Mouse (Mus musculus): Measurements from ENCODE around the gene Mfsd4b5. TPM values are rescaled to one million over a fixed set of nuclear protein-coding genes. Genes with fewer than 3 reads are reported as not detected.

Mfsd4b5 gene
- polyA plus RNA-seq, 1 experiment from 2014 or later, result not detected

DNA sequence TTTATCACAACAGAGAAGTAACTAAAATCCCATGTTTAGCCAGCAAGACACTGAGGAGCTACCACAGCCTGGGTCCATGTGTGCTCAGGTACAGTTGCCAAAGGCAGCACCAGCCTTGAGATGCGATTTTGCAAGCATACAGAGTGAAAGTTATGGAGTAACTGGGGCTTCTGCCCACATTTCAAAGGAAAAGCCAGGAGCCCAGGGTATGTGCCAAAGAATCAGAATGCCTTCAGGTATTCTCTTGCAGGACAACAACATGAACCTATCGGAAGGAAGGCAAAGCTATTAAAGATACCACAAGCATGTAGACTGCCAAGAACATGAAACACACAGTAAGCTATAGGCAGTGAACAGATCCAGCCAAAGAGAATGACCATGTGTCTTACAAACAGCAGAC, 14.3 kb upstream of the Mfsd4b5 start:
- Histone ChIP-seq H3K27ac (ENCODE audit: low read depth, low read length) (no peak overlapping the region), H3K27me3 (ENCODE audit: control insufficient read depth, insufficient read depth, low read length) (no peaks in the 10 kb centered on the region), H3K4me1 (replicated peaks; ENCODE audit: control insufficient read depth, insufficient read depth, low read length) (no peaks in the 10 kb centered on the region), H3K36me3 (ENCODE audit: control insufficient read depth, insufficient read depth, low read length) (no peaks in the 10 kb centered on the region), H3K9ac (ENCODE audit: low read length) (no peak overlapping the region), H3K4me2 (ENCODE audit: low read depth, low read length, severe bottlenecking) (no peak overlapping the region), H3K4me3 (ENCODE audit: low read depth, low read length) (no peak overlapping the region), H3K9me3 (ENCODE audit: control insufficient read depth, low read length) (no peaks in the 10 kb centered on the region)
- DNase-seq (ENCODE audit: low spot score), result no peak
- ATAC-seq (replicated peaks; ENCODE audit: low FRiP score), result no peak
- 94% methylated on average over 2 of the region's 2 CpGs for WGBS

DNA sequence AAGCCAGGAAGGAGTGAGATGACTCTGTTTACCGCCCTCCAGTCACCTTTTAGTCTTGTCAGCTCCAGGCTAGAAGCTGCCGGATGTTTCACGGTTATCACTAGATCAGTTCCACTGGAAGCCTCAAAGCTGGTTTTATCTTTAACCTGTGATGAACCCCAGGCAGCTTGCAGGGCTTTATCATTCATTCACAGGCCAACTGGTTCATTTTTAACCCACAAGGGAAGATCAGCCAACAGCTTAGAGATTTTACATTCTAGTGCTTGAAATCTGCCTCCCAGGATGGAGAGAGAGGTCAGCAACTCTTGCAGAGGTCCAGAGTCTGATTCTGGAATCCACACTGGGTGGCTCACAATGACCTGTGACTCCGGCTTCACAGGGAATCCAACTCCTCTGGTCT, 4.7 kb upstream of the Mfsd4b5 start:
- H3K36me3 ChIP-seq (ENCODE audit: control insufficient read depth, insufficient read depth, low read length), result no peaks in the 10 kb centered on the region
- no peak overlapping the region for H3K4me3 ChIP-seq (ENCODE audit: low read depth, low read length)
- no peak overlapping the region for H3K4me2 ChIP-seq (ENCODE audit: low read depth, low read length, severe bottlenecking)
- H3K27me3 ChIP-seq (ENCODE audit: control insufficient read depth, insufficient read depth, low read length), result no peaks in the 10 kb centered on the region
- WGBS, result 76% methylated on average over 4 of the region's 4 CpGs
- no peaks in the 10 kb centered on the region for H3K9me3 ChIP-seq (ENCODE audit: control insufficient read depth, low read length)
- DNase-seq (ENCODE audit: low spot score) (no peak), ATAC-seq (replicated peaks; ENCODE audit: low FRiP score) (no peak)
- H3K4me1 ChIP-seq (replicated peaks; ENCODE audit: control insufficient read depth, insufficient read depth, low read length), result no peaks in the 10 kb centered on the region
- no peak overlapping the region for H3K9ac ChIP-seq (ENCODE audit: low read length)
- no peak overlapping the region for H3K27ac ChIP-seq (ENCODE audit: low read depth, low read length)

DNA sequence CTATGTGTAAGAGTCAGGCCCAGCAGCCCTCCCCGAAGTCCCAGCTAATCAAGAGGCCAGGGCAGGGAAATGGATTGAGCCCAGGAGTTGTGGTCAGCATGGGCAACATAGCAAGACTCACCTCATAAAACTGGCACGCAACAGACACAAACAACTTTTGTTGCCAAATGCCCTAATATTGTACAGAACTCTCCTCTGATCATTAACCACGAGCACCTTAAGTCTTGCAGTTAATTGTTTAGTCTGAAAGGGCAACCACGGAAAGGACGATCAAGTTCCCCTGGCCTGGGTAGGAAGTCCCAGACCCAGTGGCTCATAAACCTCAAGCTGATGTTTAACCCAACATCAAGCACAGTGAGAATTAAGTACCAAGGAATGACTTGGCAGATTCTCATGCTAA, 3.8 kb downstream of the Mfsd4b5 start:
- Histone ChIP-seq H3K4me3 (ENCODE audit: low read depth, low read length) (no peak overlapping the region), H3K27ac (ENCODE audit: low read depth, low read length) (no peak overlapping the region), H3K9ac (ENCODE audit: low read length) (no peak overlapping the region), H3K4me2 (ENCODE audit: low read depth, low read length, severe bottlenecking) (no peak overlapping the region), H3K36me3 (ENCODE audit: control insufficient read depth, insufficient read depth, low read length) (no peaks in the 10 kb centered on the region), H3K4me1 (replicated peaks; ENCODE audit: control insufficient read depth, insufficient read depth, low read length) (no peaks in the 10 kb centered on the region), H3K27me3 (ENCODE audit: control insufficient read depth, insufficient read depth, low read length) (no peaks in the 10 kb centered on the region), H3K9me3 (ENCODE audit: control insufficient read depth, low read length) (peaks cover 7% of the 10 kb centered on the region; the same call in 1 of the 2 replicates)
- DNase-seq (ENCODE audit: low spot score) (no peak), ATAC-seq (replicated peaks; ENCODE audit: low FRiP score) (no peak)
- 82% methylated on average over 5 of the region's 5 CpGs for WGBS

DNA sequence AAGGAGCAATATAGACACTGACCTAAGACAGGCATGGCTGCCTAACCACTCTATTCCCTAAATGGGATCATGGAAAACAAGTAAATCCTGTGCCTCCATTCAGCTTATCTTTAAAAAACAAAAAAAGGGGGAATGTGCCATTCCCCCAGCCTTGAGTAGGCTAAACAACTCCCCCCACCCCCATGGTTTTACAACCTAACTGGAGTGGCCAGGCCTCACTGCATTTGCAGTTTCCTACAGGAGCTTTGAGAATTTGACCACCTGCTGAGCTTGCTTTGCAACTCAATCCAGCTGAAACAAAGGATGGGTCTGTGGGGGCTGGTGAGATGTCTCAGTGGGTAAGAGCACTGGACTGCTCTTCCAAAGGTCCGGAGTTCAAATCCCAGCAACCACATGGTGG, 8.2 kb downstream of the Mfsd4b5 start:
- H3K36me3 ChIP-seq (ENCODE audit: control insufficient read depth, insufficient read depth, low read length), result no peaks in the 10 kb centered on the region
- H3K4me2 ChIP-seq (ENCODE audit: low read depth, low read length, severe bottlenecking), result no peak overlapping the region
- H3K9ac ChIP-seq (ENCODE audit: low read length), result no peak overlapping the region
- no peak overlapping the region for H3K4me3 ChIP-seq (ENCODE audit: low read depth, low read length)
- peaks cover 7% of the 10 kb centered on the region; the same call in 1 of the 2 replicates for H3K9me3 ChIP-seq (ENCODE audit: control insufficient read depth, low read length)
- ATAC-seq (replicated peaks; ENCODE audit: low FRiP score) (no peak), DNase-seq (ENCODE audit: low spot score) (no peak)
- no peaks in the 10 kb centered on the region for H3K4me1 ChIP-seq (replicated peaks; ENCODE audit: control insufficient read depth, insufficient read depth, low read length)
- WGBS, result 81% methylated on average over 1 of the region's 1 CpGs
- H3K27me3 ChIP-seq (ENCODE audit: control insufficient read depth, insufficient read depth, low read length), result no peaks in the 10 kb centered on the region
- H3K27ac ChIP-seq (ENCODE audit: low read depth, low read length), result no peak overlapping the region

DNA sequence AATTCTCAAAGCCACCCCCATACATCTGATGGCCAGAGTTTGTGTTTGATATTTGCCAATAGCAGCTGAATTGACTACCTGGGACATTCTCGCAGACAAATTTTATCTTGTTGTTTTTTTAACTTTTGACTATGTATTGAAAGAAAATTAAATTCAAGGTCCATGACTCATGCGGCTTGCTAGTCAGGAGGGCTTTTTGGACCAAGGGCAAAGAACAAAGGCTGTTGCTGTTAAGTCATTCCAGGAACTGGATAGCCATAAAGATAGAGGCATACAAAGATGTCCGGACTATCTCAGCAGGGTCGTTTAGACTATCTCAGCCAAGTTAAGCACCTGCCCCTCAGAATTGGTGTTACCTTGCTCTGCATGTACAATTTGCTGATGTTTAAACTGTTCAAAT, 9.1 kb downstream of the Mfsd4b5 start:
- no peak overlapping the region for H3K4me3 ChIP-seq (ENCODE audit: low read depth, low read length)
- 91% methylated on average over 4 of the region's 4 CpGs for WGBS
- H3K4me2 ChIP-seq (ENCODE audit: low read depth, low read length, severe bottlenecking), result no peak overlapping the region
- peaks cover 7% of the 10 kb centered on the region; the same call in 1 of the 2 replicates for H3K9me3 ChIP-seq (ENCODE audit: control insufficient read depth, low read length)
- H3K27me3 ChIP-seq (ENCODE audit: control insufficient read depth, insufficient read depth, low read length), result no peaks in the 10 kb centered on the region
- ATAC-seq (replicated peaks; ENCODE audit: low FRiP score) (no peak), DNase-seq (ENCODE audit: low spot score) (no peak)
- H3K27ac ChIP-seq (ENCODE audit: low read depth, low read length), result no peak overlapping the region
- no peak overlapping the region for H3K9ac ChIP-seq (ENCODE audit: low read length)
- H3K36me3 ChIP-seq (ENCODE audit: control insufficient read depth, insufficient read depth, low read length), result no peaks in the 10 kb centered on the region
- no peaks in the 10 kb centered on the region for H3K4me1 ChIP-seq (replicated peaks; ENCODE audit: control insufficient read depth, insufficient read depth, low read length)

DNA sequence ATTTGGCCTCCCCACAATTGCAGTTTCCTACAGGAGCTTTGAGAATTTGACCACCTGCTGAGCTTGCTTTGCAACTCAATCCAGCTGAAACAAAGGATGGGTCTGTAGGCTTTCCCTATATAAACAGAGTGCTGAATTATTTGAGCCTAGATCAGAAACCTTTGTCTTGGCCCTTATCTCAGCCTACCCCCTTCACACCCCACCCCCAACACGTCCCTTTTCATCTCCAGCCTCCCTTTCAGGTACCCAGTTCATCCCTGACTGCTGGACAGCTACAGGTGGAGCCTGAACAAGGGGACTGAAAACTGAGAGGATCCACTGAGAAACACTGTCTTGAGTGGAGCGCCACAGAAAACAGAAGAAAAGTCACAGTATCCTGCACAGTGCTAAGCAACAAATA, 10.7 kb downstream of the Mfsd4b5 start:
- no peaks in the 10 kb centered on the region for H3K4me1 ChIP-seq (replicated peaks; ENCODE audit: control insufficient read depth, insufficient read depth, low read length)
- no peak overlapping the region for H3K9ac ChIP-seq (ENCODE audit: low read length)
- no peak overlapping the region for H3K27ac ChIP-seq (ENCODE audit: low read depth, low read length)
- no peak overlapping the region for H3K4me2 ChIP-seq (ENCODE audit: low read depth, low read length, severe bottlenecking)
- WGBS, result 43% methylated on average over 2 of the region's 2 CpGs
- no peak for ATAC-seq (replicated peaks; ENCODE audit: low FRiP score)
- H3K36me3 ChIP-seq (ENCODE audit: control insufficient read depth, insufficient read depth, low read length), result no peaks in the 10 kb centered on the region
- no peaks in the 10 kb centered on the region for H3K27me3 ChIP-seq (ENCODE audit: control insufficient read depth, insufficient read depth, low read length)
- peaks cover 7% of the 10 kb centered on the region; the same call in 1 of the 2 replicates for H3K9me3 ChIP-seq (ENCODE audit: control insufficient read depth, low read length)
- no peak overlapping the region for H3K4me3 ChIP-seq (ENCODE audit: low read depth, low read length)
- no peak for DNase-seq (ENCODE audit: low spot score)

DNA sequence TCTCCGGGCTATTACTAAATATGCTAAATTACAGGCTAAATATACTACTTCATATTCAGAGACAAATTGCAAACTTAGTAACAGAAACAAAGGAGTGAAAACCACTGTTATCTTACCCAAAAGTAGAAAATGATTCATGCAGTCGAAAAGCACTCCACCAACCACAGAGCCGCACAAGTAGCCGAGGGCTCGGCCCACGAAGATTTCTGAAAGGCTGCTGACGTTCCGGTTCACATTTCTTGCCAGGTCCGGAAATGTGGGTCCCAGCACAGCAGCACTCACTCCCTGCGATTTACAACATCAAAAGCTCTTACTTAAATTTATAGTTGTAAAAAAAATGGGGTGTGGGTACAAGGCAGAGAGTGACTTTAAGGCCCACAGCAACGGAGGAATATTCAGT, 11.5 kb downstream of the Mfsd4b5 start:
- Histone ChIP-seq H3K9me3 (ENCODE audit: control insufficient read depth, low read length) (peaks cover 7% of the 10 kb centered on the region; the same call in 1 of the 2 replicates), H3K27ac (ENCODE audit: low read depth, low read length) (no peak overlapping the region), H3K4me3 (ENCODE audit: low read depth, low read length) (no peak overlapping the region), H3K36me3 (ENCODE audit: control insufficient read depth, insufficient read depth, low read length) (no peaks in the 10 kb centered on the region), H3K4me1 (replicated peaks; ENCODE audit: control insufficient read depth, insufficient read depth, low read length) (no peaks in the 10 kb centered on the region), H3K27me3 (ENCODE audit: control insufficient read depth, insufficient read depth, low read length) (no peaks in the 10 kb centered on the region), H3K9ac (ENCODE audit: low read length) (no peak overlapping the region), H3K4me2 (ENCODE audit: low read depth, low read length, severe bottlenecking) (no peak overlapping the region)
- DNase-seq (ENCODE audit: low spot score) (no peak), ATAC-seq (replicated peaks; ENCODE audit: low FRiP score) (no peak)
- WGBS, result 73% methylated on average over 11 of the region's 11 CpGs

DNA sequence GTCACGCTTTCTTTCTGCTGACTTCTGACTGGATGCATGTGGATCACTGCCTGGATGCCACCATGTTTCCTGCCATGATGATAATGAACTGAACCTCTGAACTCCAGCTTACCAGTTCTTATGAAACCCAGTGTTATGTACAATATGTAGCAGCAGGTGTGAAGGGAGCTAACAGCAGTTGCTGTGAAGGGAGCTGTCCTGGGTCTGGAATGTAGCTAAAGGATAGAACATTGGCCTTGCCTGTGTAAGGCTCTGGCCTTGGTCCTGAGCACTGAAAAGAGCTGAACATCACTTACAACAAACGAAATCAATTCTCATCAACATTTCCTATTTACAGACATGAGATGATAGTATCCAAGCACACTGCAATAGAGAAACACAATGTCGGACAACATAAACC, 18.9 kb downstream of the Mfsd4b5 start:
- Histone ChIP-seq H3K36me3 (ENCODE audit: control insufficient read depth, insufficient read depth, low read length) (no peaks in the 10 kb centered on the region), H3K4me2 (ENCODE audit: low read depth, low read length, severe bottlenecking) (no peak overlapping the region), H3K27me3 (ENCODE audit: control insufficient read depth, insufficient read depth, low read length) (no peaks in the 10 kb centered on the region), H3K9me3 (ENCODE audit: control insufficient read depth, low read length) (no peaks in the 10 kb centered on the region), H3K9ac (ENCODE audit: low read length) (no peak overlapping the region), H3K27ac (ENCODE audit: low read depth, low read length) (no peak overlapping the region), H3K4me1 (replicated peaks; ENCODE audit: control insufficient read depth, insufficient read depth, low read length) (no peaks in the 10 kb centered on the region), H3K4me3 (ENCODE audit: low read depth, low read length) (no peak overlapping the region)
- WGBS, result 84% methylated on average over 3 of the region's 3 CpGs
- DNase-seq (ENCODE audit: low spot score) (no peak), ATAC-seq (replicated peaks; ENCODE audit: low FRiP score) (no peak)

DNA sequence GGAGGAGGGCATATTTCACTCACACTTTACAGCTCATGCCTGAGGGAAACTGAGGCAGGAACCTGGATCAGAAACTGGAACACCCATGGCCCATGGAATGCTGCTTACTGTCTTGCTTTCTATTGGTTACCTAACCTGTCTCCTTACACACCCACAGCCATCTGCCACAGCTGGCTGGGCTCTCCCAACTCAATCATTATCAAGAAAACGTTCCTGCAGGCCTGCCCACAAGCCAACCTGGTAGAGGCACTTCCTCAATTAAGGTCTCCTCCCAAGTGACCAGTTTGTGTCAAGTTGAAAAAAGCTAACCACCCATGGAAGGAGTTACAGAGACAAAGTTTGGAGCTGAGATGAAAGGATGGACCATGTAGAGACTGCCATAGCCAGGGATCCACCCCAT, 24.5 kb downstream of the Mfsd4b5 start:
- 61% methylated on average over 1 of the region's 1 CpGs for WGBS
- Histone ChIP-seq H3K27me3 (ENCODE audit: control insufficient read depth, insufficient read depth, low read length) (peaks cover 2% of the 10 kb centered on the region), H3K4me1 (replicated peaks; ENCODE audit: control insufficient read depth, insufficient read depth, low read length) (no peaks in the 10 kb centered on the region; the same call in 1 of the 2 replicates), H3K27ac (ENCODE audit: low read depth, low read length) (no peak overlapping the region), H3K4me3 (ENCODE audit: low read depth, low read length) (no peak overlapping the region), H3K4me2 (ENCODE audit: low read depth, low read length, severe bottlenecking) (no peak overlapping the region), H3K9ac (ENCODE audit: low read length) (no peak overlapping the region), H3K9me3 (ENCODE audit: control insufficient read depth, low read length) (no peaks in the 10 kb centered on the region), H3K36me3 (ENCODE audit: control insufficient read depth, insufficient read depth, low read length) (no peaks in the 10 kb centered on the region)
- DNase-seq (ENCODE audit: low spot score) (no peak), ATAC-seq (replicated peaks; ENCODE audit: low FRiP score) (no peak)

Data from forebrain, embryonic 11.5 days (tissue).